Mouse (Mus musculus) embryonic fibroblast, embryonic 13.5 days (primary cell): ENCODE measurements around the gene Cpne5. TPM values are rescaled to one million over a fixed set of nuclear protein-coding genes. Genes with fewer than 3 reads are reported as not detected.
"Not testable (repeated sequence)": the region's sequence is repeated elsewhere in the genome, so short reads cannot be mapped to it uniquely, and the experiment has no call there.

Experiments
- H3K27ac ChIP-seq: 2 replicates; pipeline ENCODE4 v1.5.1; 2012; ENCODE audit warnings: low read length, control low read depth, inconsistent platforms; ENCODE audit not compliant: insufficient read depth
- H3K4me1 ChIP-seq: 2 replicates; pipeline ENCODE4 v1.6.1; 2011; ENCODE audit warnings: low read length; ENCODE audit not compliant: control insufficient read depth, insufficient read depth
- H3K4me3 ChIP-seq: 2 replicates; pipeline ENCODE4 v1.5.1; 2011; ENCODE audit warnings: mild to moderate bottlenecking, control low read depth, low read length; ENCODE audit not compliant: insufficient read depth
- CTCF ChIP-seq: IDR thresholded peaks from 2 replicates; pipeline ENCODE4 v1.5.1; 2011; ENCODE audit warnings: mild to moderate bottlenecking, control low read depth, low read length, moderate library complexity, borderline replicate concordance; ENCODE audit not compliant: insufficient read depth
- POLR2A ChIP-seq: IDR thresholded peaks from 2 replicates; pipeline ENCODE4 v1.6.1; 2011; ENCODE audit warnings: low read depth, mild to moderate bottlenecking, control low read depth, low read length, moderate library complexity
- polyA plus RNA-seq: library from polyadenylated mRNA; stranded (reverse); fragments of >200 nt; gene quantifications from 2 replicates; pipeline ENCODE4 v1.2.4, GENCODE M21; 2011; ENCODE audit warnings: low read depth; ENCODE audit not compliant: missing spikeins, insufficient read length

Gene Cpne5
- polyA plus RNA-seq, 1 experiment = not detected

GRCm38 (mm10) chr17:29258025-29258558 is 20.1 kb upstream of the Cpne5 start:
- no peak overlapping the region for H3K27ac ChIP-seq
- H3K4me3 ChIP-seq = no peak overlapping the region
- no peak for TF ChIP-seq CTCF
- no peak for TF ChIP-seq POLR2A
- H3K4me1 ChIP-seq = peaks cover 2% of the 10 kb centered on the region; the same call in 1 of the 2 replicates

- no peak overlapping the region for H3K27ac ChIP-seq
- no peak overlapping the region for H3K4me3 ChIP-seq
- H3K4me1 ChIP-seq = peaks cover 2% of the 10 kb centered on the region; the same call in 1 of the 2 replicates
- no peak for TF ChIP-seq POLR2A
- TF ChIP-seq CTCF = no peak
These were observed 19.1 kb upstream of the Cpne5 start for GRCm38 (mm10) chr17:29257001-29257511.

GRCm38 (mm10) chr17:29256507-29256906 is 18.5 kb upstream of the Cpne5 start:
- no peak for TF ChIP-seq POLR2A
- no peak for TF ChIP-seq CTCF
- Histone ChIP-seq H3K27ac (no peak overlapping the region), H3K4me1 (peaks cover 2% of the 10 kb centered on the region; the same call in 1 of the 2 replicates), H3K4me3 (no peak overlapping the region)

GRCm38 (mm10) chr17:29254784-29255183 is 16.8 kb upstream of the Cpne5 start:
- not testable (repeated sequence) for H3K4me1 ChIP-seq, H3K4me3 ChIP-seq, H3K27ac ChIP-seq

- TF ChIP-seq CTCF = no peak
- no peak for TF ChIP-seq POLR2A
- H3K4me1 ChIP-seq = no peaks in the 10 kb centered on the region
- H3K27ac ChIP-seq = no peak overlapping the region
- no peak overlapping the region for H3K4me3 ChIP-seq
These were observed 15.7 kb upstream of the Cpne5 start for GRCm38 (mm10) chr17:29253684-29254083.

- H3K4me3 ChIP-seq = no peak overlapping the region
- TF ChIP-seq CTCF (no peak), POLR2A (no peak)
- no peak overlapping the region for H3K27ac ChIP-seq
- no peaks in the 10 kb centered on the region for H3K4me1 ChIP-seq
These were observed 15.3 kb upstream of the Cpne5 start for GRCm38 (mm10) chr17:29253236-29253635.

GRCm38 (mm10) chr17:29251608-29252390 is 13.8 kb upstream of the Cpne5 start:
- H3K4me1 ChIP-seq = no peaks in the 10 kb centered on the region
- no peak for TF ChIP-seq POLR2A
- no peak for TF ChIP-seq CTCF
- no peak overlapping the region for H3K27ac ChIP-seq
- no peak overlapping the region for H3K4me3 ChIP-seq

GRCm38 (mm10) chr17:29251006-29251405 is 13.0 kb upstream of the Cpne5 start:
- H3K4me3 ChIP-seq, H3K27ac ChIP-seq, H3K4me1 ChIP-seq: not testable (repeated sequence)

- H3K4me1 ChIP-seq = peaks cover 2% of the 10 kb centered on the region; the same call in 1 of the 2 replicates
- no peak for TF ChIP-seq POLR2A
- no peak for TF ChIP-seq CTCF
- no peak overlapping the region for H3K27ac ChIP-seq
- no peak overlapping the region for H3K4me3 ChIP-seq
These were observed 11.5 kb upstream of the Cpne5 start for GRCm38 (mm10) chr17:29249512-29249911.

GRCm38 (mm10) chr17:29247881-29248280 is 9.9 kb upstream of the Cpne5 start:
- Histone ChIP-seq H3K4me1 (peaks cover 2% of the 10 kb centered on the region; the same call in 1 of the 2 replicates), H3K27ac (no peak overlapping the region)
- no peak for TF ChIP-seq CTCF
- no peak for TF ChIP-seq POLR2A

More at GRCm38 (mm10) chr17:29247881-29248280, 9.9 kb upstream of the Cpne5 start:
- H3K4me3 ChIP-seq = no peak overlapping the region
